Mouse (Mus musculus) erythroblast, embryonic 14.5 days (primary cell): ENCODE results near the gene 4932415D10Rik. TPM values are rescaled to one million over a fixed set of nuclear protein-coding genes. Genes with fewer than 3 reads are reported as not detected.
A peak's percentile ranks its signal among the peaks of the same experiment; 100 is the strongest.

Experiments used
- H3K27me3 ChIP-seq: 2 replicates; pipeline ENCODE4 v1.6.1; 2012; ENCODE audit warnings: inconsistent platforms; ENCODE audit not compliant: control insufficient read depth
- H3K36me3 ChIP-seq: 2 replicates; pipeline ENCODE4 v1.6.1; 2012; ENCODE audit warnings: mild to moderate bottlenecking, inconsistent platforms; ENCODE audit not compliant: control insufficient read depth
- H3K4me1 ChIP-seq: 2 replicates; pipeline ENCODE4 v1.6.1; 2012; ENCODE audit warnings: inconsistent platforms; ENCODE audit not compliant: control insufficient read depth
- H3K4me3 ChIP-seq: replicated peaks from 2 replicates; pipeline ENCODE3; 2012; ENCODE audit warnings: moderate library complexity, mild to moderate bottlenecking, inconsistent platforms
- H3K9me3 ChIP-seq: 2 replicates; pipeline ENCODE4 v1.6.1; 2012; ENCODE audit warnings: low read length, inconsistent platforms, mixed read lengths; ENCODE audit not compliant: control insufficient read depth
- GATA1 ChIP-seq: IDR thresholded peaks from 2 replicates; pipeline ENCODE4 v1.6.1; 2012; ENCODE audit warnings: low read length, inconsistent platforms, mixed read lengths
- TAL1 ChIP-seq: IDR thresholded peaks from 3 replicates; pipeline ENCODE4 v1.6.1; 2012; ENCODE audit warnings: low read length, inconsistent platforms, mixed read lengths
- polyA plus RNA-seq: library from polyadenylated mRNA; stranded (reverse); fragments of >175 nt; gene quantifications from 2 replicates; pipeline ENCODE4 v1.2.3, GENCODE M21; 2012

The 4932415D10Rik gene
- polyA plus RNA-seq, 1 experiment, result under 0.01 TPM

DNA sequence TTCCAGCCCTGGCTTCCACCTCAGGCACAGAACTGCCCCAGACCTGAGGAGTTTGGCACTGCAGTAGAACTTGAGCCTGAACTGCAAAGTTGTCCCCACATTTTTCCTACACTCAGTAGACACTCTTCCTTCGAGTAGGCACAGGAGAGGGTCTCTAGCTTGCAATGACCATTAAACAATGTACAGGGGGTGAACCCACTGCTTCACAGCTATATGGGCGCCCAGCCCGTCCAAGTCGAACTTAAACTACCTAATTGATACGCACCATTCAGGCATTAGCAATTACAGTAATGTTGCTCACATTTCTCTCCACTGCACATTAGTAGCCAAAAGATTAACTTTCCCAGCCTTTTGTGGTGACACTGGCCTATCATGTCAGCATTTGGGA is 75.0 kb downstream of the 4932415D10Rik start:
- Histone ChIP-seq H3K36me3 (no peaks in the 10 kb centered on the region; the same call in 1 of the 2 replicates), H3K4me1 (peaks cover 7% of the 10 kb centered on the region), H3K27me3 (no peaks in the 10 kb centered on the region), H3K9me3 (peaks cover 5% of the 10 kb centered on the region), H3K4me3 (peak overlapping the region; percentile 63)
- no peak for TF ChIP-seq GATA1
- TF ChIP-seq TAL1, result no peak

DNA sequence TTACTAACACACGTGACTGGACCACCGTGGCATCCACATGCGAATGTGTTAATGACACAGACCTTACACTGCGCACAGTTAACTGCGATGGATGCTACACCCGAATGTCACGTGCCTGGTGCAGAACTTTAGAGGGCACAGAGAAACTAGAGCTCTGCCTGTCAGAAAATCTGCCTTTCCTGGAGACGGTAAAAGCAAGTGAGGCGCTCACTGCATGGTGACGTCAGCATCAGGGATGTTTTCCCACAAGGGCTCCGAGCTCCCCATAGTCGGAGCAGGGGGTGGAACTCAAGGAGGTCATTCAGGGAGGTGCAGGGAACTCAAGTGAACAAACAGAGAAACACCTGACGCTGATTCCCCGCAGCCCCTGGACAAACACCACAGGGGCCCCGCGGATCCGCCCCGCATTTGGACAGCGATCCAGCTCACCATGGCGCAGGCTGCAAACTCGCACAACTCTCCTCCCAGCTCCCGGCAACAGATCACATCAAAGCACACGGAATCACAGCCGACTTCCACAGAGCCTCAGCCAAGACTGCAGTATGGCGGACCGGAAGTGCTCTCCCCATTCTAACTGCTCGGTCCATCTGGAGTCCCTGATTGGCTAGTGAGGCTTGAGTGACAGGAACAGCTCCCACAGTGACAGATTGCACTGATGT is 75.5 kb downstream of the 4932415D10Rik start, which contains the start of gene Zfp938:
Gene Zfp938, minus strand, starts transcription at position 539 of the 659 bp plus-strand sequence.
- TF ChIP-seq GATA1 (no peak), TAL1 (no peak)
- peak within 1 kb of the TSS; percentile 63 for H3K4me3 ChIP-seq
- no peaks in the 10 kb centered on the region; the same call in 1 of the 2 replicates for H3K36me3 ChIP-seq
- H3K9me3 ChIP-seq, result peaks cover 5% of the 10 kb centered on the region
- H3K27me3 ChIP-seq, result no peaks in the 10 kb centered on the region
- H3K4me1 ChIP-seq, result peaks cover 7% of the 10 kb centered on the region

Other genes starting within 250 kb of the 4932415D10Rik start
- gene BC024063, start 233.2 kb downstream of the 4932415D10Rik start, polyA plus RNA-seq, result not detected in 2 replicates
- gene AU041133, start 188.6 kb downstream of the 4932415D10Rik start, polyA plus RNA-seq, result not detected in 2 replicates
- not detected in 2 replicates for gene Zfp938, start 75.3 kb downstream of the 4932415D10Rik start, polyA plus RNA-seq
- gene Gm4924, start 37.7 kb upstream of the 4932415D10Rik start, polyA plus RNA-seq, result not detected in 2 replicates
- not detected in 2 replicates for gene Gm1553, start 176.0 kb upstream of the 4932415D10Rik start, polyA plus RNA-seq